Mouse (Mus musculus): Measurements from ENCODE around the gene Fah.

DNA sequence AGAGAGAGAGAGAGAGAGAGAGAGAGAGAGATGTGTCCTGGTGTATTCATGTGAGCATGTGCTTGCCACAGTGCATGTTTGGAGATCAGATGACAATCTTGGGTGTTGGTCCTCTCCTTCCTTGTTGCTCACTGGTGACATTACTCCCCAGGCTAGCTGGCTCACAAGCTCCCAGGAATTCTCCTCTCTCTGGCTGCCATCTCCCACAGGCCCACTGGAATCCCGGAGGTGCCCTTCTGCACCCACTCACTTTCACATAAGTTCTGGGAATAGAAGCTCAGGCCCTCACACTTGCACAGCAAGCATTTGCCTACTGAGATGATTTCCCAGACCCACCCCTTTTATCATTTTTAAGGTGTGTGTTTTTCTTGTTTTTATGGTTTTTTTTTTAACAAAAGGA lies 26.8 kb downstream of the Fah start:
- TF ChIP-seq CHD2 (IDR thresholded peaks at IDR 0.05; ENCODE audit: low read depth, low read length) (no peak), ZC3H11A (IDR thresholded peaks at IDR 0.05; ENCODE audit: borderline replicate concordance, low read depth, low read length) (no peak)
